Mouse (Mus musculus) bone marrow macrophage, adult 2 months (primary cell): ENCODE data around the gene 2210408I21Rik.

Source experiments
- CTCF ChIP-seq: IDR thresholded peaks from 2 replicates; pipeline ENCODE4 v1.5.1; 2012; ENCODE audit warnings: low read depth, mild to moderate bottlenecking, low read length, moderate library complexity
- POLR2A ChIP-seq: IDR thresholded peaks from 2 replicates; pipeline ENCODE4 v1.6.1; 2012; ENCODE audit warnings: mild to moderate bottlenecking, low read depth, low read length, borderline replicate concordance

- no peak for TF ChIP-seq CTCF
- TF ChIP-seq POLR2A: no peak
Measured at GRCm38 (mm10) chr13:77134931-77135620, at the start of gene 2210408I21Rik, which contains the start of gene Slf1.
